Mouse (Mus musculus) hindbrain, embryonic 15.5 days (tissue): ENCODE data around the gene Acvr1. TPM values are rescaled to one million over a fixed set of nuclear protein-coding genes. Genes with fewer than 3 reads are reported as not detected.

ENCODE experiments used
- ATAC-seq: fragments of 200-750 bp; cut with Nextera tagmentation; 2 replicates; pipeline ENCODE4 v1.8.0; 2017; ENCODE audit warnings: low read depth, moderate number of reproducible peaks, moderate TSS enrichment; ENCODE audit not compliant: low FRiP score
- H3K27ac ChIP-seq: fragments of 300-500 bp; sonication (generic); replicated peaks from 2 replicates; pipeline ENCODE4 v1.5.1; 2015; ENCODE audit warnings: mild to moderate bottlenecking, inconsistent platforms
- H3K27me3 ChIP-seq: fragments of 300-500 bp; sonication (generic); 2 replicates; pipeline ENCODE4 v1.6.1; 2015; ENCODE audit warnings: control low read depth, inconsistent platforms
- H3K36me3 ChIP-seq: fragments of 300-500 bp; sonication (generic); 2 replicates; pipeline ENCODE4 v1.6.1; 2015; ENCODE audit warnings: control low read depth, inconsistent platforms
- H3K4me1 ChIP-seq: fragments of 300-500 bp; sonication (generic); replicated peaks from 2 replicates; pipeline ENCODE4 v1.6.1; 2015; ENCODE audit warnings: control low read depth, inconsistent platforms
- H3K4me2 ChIP-seq: fragments of 300-500 bp; sonication (generic); 2 replicates; pipeline ENCODE4 v1.6.1; 2015; ENCODE audit warnings: moderate library complexity, mild to moderate bottlenecking, inconsistent platforms
- H3K4me3 ChIP-seq: fragments of 300-500 bp; sonication (generic); 2 replicates; pipeline ENCODE4 v1.5.1; 2015; ENCODE audit warnings: mild to moderate bottlenecking, inconsistent platforms
- H3K9ac ChIP-seq: fragments of 300-500 bp; sonication (generic); 2 replicates; pipeline ENCODE4 v1.6.1; 2015; ENCODE audit warnings: inconsistent platforms
- H3K9me3 ChIP-seq: fragments of 300-500 bp; sonication (generic); 2 replicates; pipeline ENCODE4 v1.6.1; 2016; ENCODE audit warnings: control low read depth, inconsistent platforms
- WGBS: fragments of 180-500 bp; shearing (Covaris S2); methylation state at CpG from one replicate; pipeline ENCODE4 v1.1.7; 2015; 5-methylcytosine and 5-hydroxymethylcytosine counted together
- polyA plus RNA-seq: library from polyadenylated mRNA; unstranded; fragments of >200 nt; fragmentation: Nextera tagmentation; extraction: Ambion mirVana; gene quantifications from 2 replicates; pipeline ENCODE4 v1.2.1, GENCODE M21; 2015

The Acvr1 gene
- polyA plus RNA-seq, 1 experiment from 2014 or later, result 5.0 TPM

DNA sequence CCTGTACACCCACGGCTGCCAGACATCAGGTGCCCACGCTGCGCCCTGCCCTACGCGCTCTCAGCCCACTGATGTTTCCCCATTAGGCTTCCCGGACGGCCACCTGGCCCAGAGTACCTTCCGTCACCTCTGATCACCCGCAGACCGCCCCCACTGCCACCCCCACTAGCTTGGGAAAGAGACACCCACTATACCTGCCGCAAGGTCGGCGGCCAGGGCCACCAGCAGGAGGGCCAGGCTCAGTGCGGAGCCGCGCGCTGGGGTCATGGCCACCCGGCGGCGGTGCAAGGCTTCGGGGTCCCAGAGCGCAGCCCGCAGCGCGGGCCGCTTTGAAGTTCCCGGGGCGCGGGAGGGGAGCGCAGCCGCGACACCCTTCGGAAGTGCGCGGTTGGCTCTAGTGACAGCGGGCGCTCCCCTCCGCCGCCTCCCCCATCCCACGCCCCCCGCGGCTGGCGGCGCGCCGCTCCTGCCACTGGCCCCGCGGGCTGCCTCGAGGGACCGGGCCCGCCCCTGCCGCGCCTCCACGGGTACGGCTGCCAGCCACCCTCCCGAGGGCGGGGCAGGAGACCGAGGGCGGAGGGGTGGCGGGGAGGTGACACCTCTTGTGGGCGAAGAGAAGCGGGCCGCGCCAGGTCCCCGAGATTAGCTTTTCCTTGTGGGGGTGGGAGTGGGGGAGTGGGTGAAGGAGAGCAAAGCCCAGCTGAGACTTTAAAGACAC, 209.4 kb downstream of the Acvr1 start, which contains the start of gene Acvr1c:
Gene Acvr1c (minus strand): TSS at position 482 of the 718 bp plus-strand sequence.
- Histone ChIP-seq H3K36me3 (no peaks in the 10 kb centered on the region), H3K27ac (no peak within 1 kb of the TSS), H3K4me1 (peaks cover 17% of the 10 kb centered on the region), H3K4me2 (peak within 1 kb of the TSS; percentile 100), H3K4me3 (peak within 1 kb of the TSS; percentile 67), H3K27me3 (0 out of 2 replicates have a peak, but pooled peaks cover 15% of the 10 kb centered on the region), H3K9ac (peak within 1 kb of the TSS; percentile 58), H3K9me3 (no peaks in the 10 kb centered on the region)
- WGBS, result 1% methylated on average over 57 of the region's 65 CpGs
- ATAC-seq, result peak; percentile 80

DNA sequence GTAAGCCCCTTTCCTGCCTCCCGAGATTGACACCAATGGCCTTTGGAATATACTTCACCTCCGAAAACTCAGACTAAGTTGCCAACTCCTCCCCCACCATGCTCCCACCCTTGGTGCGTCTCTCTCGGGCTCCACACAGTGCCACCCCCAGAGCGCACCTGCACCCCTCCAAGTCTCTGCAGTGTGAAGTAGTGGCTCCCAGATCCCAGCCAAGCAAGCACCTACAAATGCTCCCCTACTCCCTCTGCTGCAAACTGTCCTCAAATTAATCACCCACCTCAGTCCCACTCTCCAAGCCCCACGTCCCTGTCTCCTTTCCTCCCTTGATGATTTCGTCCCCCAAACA, 209.9 kb downstream of the Acvr1 start:
- Histone ChIP-seq H3K4me3 (peak overlapping the region; percentile 67), H3K4me1 (peaks cover 17% of the 10 kb centered on the region), H3K9me3 (no peaks in the 10 kb centered on the region), H3K36me3 (no peaks in the 10 kb centered on the region), H3K27me3 (0 out of 2 replicates have a peak, but pooled peaks cover 15% of the 10 kb centered on the region), H3K4me2 (peak overlapping the region; percentile 100), H3K9ac (peak overlapping the region; percentile 58; the same call in 1 of the 2 replicates), H3K27ac (no peak overlapping the region)
- ATAC-seq, result peak; percentile 67
- WGBS, result under 1% methylated on average over 7 of the region's 7 CpGs

DNA sequence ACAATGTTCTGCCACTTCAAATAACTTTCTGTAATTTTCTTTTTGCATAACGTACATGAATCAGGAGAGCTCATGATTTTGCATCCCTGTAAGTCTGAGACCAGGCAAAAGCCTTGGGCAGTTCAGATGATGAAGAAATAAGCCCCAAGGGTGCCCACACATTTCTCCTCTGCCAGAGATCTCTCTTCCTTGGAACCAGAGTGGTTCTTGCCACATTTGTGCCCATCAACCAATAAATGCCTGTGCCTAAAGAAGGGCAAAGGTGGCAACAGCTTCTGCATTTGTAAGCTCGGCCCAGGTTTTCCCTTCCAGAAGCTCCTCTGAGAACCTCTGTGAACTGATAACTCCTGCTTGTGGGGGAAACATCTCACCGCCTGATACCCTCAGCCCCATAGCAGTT, 212.6 kb downstream of the Acvr1 start:
- Histone ChIP-seq H3K9me3 (no peaks in the 10 kb centered on the region), H3K9ac (no peak overlapping the region), H3K36me3 (no peaks in the 10 kb centered on the region), H3K27ac (no peak overlapping the region), H3K4me1 (peaks cover 17% of the 10 kb centered on the region), H3K27me3 (0 out of 2 replicates have a peak, but pooled peaks cover 15% of the 10 kb centered on the region), H3K4me3 (no peak overlapping the region), H3K4me2 (no peak overlapping the region)
- no peak for ATAC-seq
- 91% methylated on average over 3 of the region's 3 CpGs for WGBS

DNA sequence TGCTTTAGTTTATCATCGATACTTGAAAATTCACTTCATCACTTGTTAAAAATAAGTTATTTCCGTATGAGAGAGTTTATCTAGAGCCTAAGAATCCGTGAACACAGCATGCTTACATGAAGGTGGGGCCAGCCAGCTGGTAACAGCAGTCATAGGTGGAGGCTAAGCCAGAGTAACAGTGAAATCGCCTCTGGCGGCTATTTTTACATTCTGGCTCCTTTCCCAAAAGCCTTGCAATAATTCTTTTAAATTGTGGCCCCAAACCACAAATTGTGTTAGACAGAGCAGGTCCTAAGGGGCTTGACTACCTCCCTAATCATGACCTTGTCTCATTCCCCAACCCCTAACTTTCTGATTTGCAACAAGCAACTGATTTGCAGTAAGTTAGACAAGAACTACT, 214.1 kb downstream of the Acvr1 start:
- H3K4me3 ChIP-seq, result no peak overlapping the region
- H3K9ac ChIP-seq, result no peak overlapping the region
- H3K36me3 ChIP-seq, result no peaks in the 10 kb centered on the region
- H3K9me3 ChIP-seq, result no peaks in the 10 kb centered on the region
- 79% methylated on average over 5 of the region's 5 CpGs for WGBS
- 0 out of 2 replicates have a peak, but pooled peaks cover 15% of the 10 kb centered on the region for H3K27me3 ChIP-seq
- ATAC-seq, result no peak
- H3K27ac ChIP-seq, result no peak overlapping the region
- H3K4me1 ChIP-seq, result peaks cover 13% of the 10 kb centered on the region
- no peak overlapping the region for H3K4me2 ChIP-seq

DNA sequence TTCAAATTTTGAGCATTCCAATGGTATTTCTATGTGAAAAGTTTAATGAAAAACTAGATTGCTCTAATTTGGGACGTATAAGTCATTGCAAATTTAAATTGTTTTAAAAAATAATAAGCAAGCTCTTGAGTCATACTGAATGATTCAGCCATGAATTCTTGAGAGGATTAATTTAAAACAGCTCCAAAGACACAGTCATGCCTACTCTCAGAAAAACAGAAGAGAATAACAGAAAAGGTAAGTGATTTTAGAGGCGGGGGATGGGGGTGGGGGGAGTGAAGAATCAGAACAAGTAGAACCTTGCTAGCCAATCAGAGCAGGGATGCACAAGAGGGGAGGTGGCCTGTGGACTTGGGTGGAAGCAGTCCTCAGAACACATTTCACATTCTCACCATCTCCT, 216.3 kb downstream of the Acvr1 start:
- Histone ChIP-seq H3K4me3 (no peak overlapping the region), H3K4me1 (no peaks in the 10 kb centered on the region), H3K36me3 (no peaks in the 10 kb centered on the region), H3K9me3 (no peaks in the 10 kb centered on the region), H3K27me3 (0 out of 2 replicates have a peak, but pooled peaks cover 9% of the 10 kb centered on the region), H3K4me2 (no peak overlapping the region), H3K27ac (no peak overlapping the region), H3K9ac (no peak overlapping the region)
- no peak for ATAC-seq
- WGBS, result 84% methylated on average over 2 of the region's 2 CpGs

Other genes with a start within 250 kb of the Acvr1 start
- gene Acvr1c, start 209.3 kb downstream of the Acvr1 start, polyA plus RNA-seq, result 0.21 and 0.51 TPM in 2 replicates
- not detected in 2 replicates for gene Gm17409, start 97.0 kb downstream of the Acvr1 start, polyA plus RNA-seq
- 12.0 and 16.2 TPM in 2 replicates for gene Upp2, start 141 bp upstream of the Acvr1 start, polyA plus RNA-seq